Mouse (Mus musculus) ovary, adult 10 weeks (tissue): ENCODE results near the gene Gm17268. TPM values are rescaled to one million over a fixed set of nuclear protein-coding genes. Genes with fewer than 3 reads are reported as not detected.

Experiments used
- polyA plus RNA-seq: library from polyadenylated mRNA; stranded (reverse); fragments of 350-450 nt; fragmentation: Illumina TruSeq; extraction: RNeasy Lipid Tissue Mini Kit (QIAGEN cat#74804); gene quantifications from one replicate; pipeline ENCODE4 v1.2.3, GENCODE M21; 2014

Gene Gm17268
- not detected for polyA plus RNA-seq

DNA sequence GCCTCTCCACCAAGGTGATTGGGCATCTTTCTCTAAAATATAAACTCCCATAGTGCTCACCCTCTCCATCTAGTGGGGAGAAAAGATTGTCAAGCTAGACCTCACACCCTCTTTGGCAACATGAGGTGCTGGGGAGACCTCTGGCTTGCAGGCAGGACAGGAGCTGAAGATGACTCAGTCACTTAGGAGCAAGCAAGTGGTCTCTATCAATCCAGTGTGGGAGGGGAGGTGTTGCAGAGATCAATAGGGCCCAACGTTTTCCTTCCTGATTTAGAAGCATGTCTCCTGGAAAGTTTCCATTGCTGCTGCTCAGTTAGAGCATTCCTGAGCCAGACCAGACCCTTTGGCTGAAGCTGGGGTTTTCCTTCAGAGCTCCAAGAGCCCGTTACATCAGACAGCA, at the start of gene Gm17268:
Gm17268 (minus strand) TSS at position 28 of the 400 bp plus-strand sequence.

DNA sequence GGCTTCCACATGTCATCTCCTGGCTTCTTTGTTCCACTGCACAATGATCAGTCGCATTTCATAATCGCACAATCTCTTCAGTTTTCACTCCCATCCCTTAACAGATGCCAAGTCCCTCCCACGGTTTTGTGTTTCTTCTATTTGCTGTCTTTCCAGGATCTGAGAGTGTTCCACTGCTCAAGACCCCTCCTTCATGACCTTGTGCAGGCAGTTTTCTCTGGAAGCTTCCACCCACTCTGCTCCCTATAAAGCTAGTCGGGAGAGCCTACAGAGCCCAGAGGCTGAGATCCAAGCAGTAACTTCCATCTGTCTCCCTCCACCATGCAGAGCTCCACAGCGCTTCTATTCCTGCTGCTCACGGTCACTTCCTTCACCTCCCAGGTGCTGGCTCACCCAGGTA, 19.3 kb upstream of the Gm17268 start, which contains the start of gene Ccl11:
Ccl11 (plus strand) TSS at position 178 of the 400 bp plus-strand sequence.

DNA sequence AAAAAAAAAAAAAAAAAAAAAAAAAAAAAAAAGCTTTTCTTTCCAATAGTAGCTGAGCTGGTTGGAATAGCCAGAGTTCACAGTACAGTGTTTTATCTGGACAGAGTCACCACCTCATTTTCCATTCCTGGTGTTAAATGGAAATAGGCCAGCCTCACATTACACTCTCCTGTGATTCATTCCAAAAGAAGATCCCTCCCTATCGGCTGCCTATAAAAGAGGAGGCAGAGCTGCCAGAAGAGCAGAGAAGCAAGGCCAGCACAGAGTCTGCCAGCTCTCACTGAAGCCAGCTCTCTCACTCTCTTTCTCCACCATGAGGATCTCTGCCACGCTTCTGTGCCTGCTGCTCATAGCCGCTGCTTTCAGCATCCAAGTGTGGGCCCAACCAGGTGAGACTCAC, 7.1 kb upstream of the Gm17268 start, which contains the start of gene Ccl7:
Ccl7 (plus strand) TSS at position 242 of the 400 bp plus-strand sequence.

DNA sequence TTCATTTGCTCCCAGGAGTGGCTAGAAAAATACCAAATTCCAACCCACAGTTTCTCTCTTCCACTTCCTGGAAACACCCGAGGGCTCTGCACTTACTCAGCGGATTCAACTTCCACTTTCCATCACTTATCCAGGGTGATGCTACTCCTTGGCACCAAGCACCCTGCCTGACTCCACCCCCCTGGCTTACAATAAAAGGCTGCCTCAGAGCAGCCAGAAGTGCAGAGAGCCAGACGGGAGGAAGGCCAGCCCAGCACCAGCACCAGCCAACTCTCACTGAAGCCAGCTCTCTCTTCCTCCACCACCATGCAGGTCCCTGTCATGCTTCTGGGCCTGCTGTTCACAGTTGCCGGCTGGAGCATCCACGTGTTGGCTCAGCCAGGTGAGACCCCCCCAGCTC, 3.0 kb downstream of the Gm17268 start, which contains the start of gene Ccl2:
Ccl2 (plus strand) TSS at position 216 of the 400 bp plus-strand sequence.

Other genes starting within 250 kb of the Gm17268 start
- not detected for gene 5530401A14Rik, start 177.9 kb downstream of the Gm17268 start, polyA plus RNA-seq
- 6.8 TPM for gene Asic2, start 70.1 kb downstream of the Gm17268 start, polyA plus RNA-seq
- gene Ccl2, start 3.0 kb downstream of the Gm17268 start, polyA plus RNA-seq: 2.3 TPM
- 1.8 TPM for gene Ccl7, start 7.2 kb upstream of the Gm17268 start, polyA plus RNA-seq
- gene Ccl11, start 19.3 kb upstream of the Gm17268 start, polyA plus RNA-seq: 8.8 TPM
- 8.2 TPM for gene Ccl12, start 63.3 kb upstream of the Gm17268 start, polyA plus RNA-seq
- gene Ccl8, start 76.6 kb upstream of the Gm17268 start, polyA plus RNA-seq: 1.3 TPM